Mouse (Mus musculus): ENCODE measurements around the gene Mpzl1.

DNA sequence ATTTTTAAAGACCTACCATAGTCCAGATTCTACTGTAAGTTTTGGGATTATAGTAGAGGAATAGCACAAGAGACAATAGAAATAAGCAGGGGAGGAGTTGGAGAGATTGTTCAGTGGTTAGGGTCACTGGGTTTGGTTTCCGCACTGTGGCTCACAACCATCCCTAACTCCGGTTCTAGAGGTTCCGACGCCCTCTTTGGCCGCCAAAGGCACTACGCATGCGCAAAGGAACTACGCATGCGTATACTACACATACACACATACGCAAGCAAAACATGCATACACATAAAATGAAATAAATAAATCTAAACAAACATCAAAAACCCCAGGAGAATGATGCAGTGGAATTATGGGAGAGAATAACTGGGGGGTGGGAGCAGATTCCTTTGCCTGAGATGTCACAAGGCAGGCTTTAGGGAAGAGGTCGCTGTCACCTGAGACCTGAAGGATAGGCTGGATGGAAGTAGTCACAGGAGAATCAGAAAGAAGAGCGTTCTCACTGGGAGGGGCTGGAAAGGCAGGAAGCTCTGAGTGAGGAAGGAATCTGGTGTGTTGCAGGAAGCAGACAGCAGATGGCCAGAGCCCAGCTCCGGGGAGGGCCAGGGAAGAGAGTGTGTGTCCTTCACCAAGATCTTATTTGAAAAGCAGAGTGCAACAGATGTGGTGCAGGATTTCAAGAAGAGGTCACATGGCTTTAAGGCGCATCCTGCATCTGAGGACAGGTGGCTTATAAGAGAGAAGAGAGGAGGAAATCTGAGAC, 19.0 kb upstream of the Mpzl1 start:
- no peak for TF ChIP-seq CTCF (IDR thresholded peaks at IDR 0.05; ENCODE audit: low read depth)
- TF ChIP-seq EP300 (IDR thresholded peaks at IDR 0.05; ENCODE audit: low read depth): no peak

Data from liver, embryonic 14.5 days (tissue).